Mouse (Mus musculus) layer of hippocampus, postnatal 14 days (tissue): ENCODE measurements around the gene Sod3. TPM values are rescaled to one million over a fixed set of nuclear protein-coding genes. Genes with fewer than 3 reads are reported as not detected.

Experiments
- DNase-seq, 2 experiments: peaks; one replicate each; pipeline ENCODE4 v3.0.0; 2021 to 2022; ENCODE audit warnings: low spot score in 2 of 2, mixed read lengths in 1 of 2
- long read RNA-seq, 2 experiments: library from polyadenylated mRNA; stranded (forward); transcript quantifications; one replicate each; pipeline ENCODE4 v2.0.0; 2021
- total RNA-seq, 2 experiments: library from RNA; stranded (reverse); gene quantifications; 2 replicates each; pipeline ENCODE4 v1.2.3; 2021

Gene Sod3
- total RNA-seq, result 1 to 10 TPM; 6.2 to 7.3 TPM
- long read RNA-seq, experiment 1, transcript Sod3-201 (2 exons, 3,738 nt), result major isoform, 7 of 9 reads
- long read RNA-seq, experiment 1, partial matches to known transcripts, result 0 of 9 reads
- long read RNA-seq, experiment 1, other reads (novel, unspliced or antisense), result 2 of 9 reads
- long read RNA-seq, experiment 2, transcript Sod3-201 (2 exons, 3,738 nt), result major isoform, 24 of 25 reads
- long read RNA-seq, experiment 2, partial matches to known transcripts, result 0 of 25 reads
- long read RNA-seq, experiment 2, other reads (novel, unspliced or antisense), result 1 of 25 reads

- DNase-seq, result no peak
These were observed at the start of gene Sod3 for GRCm38 (mm10) chr5:52363468-52364150. Sod3 (plus strand) TSS chr5:52363791.

- no peak for DNase-seq
These were observed 46.7 kb upstream of the Sod3 start for GRCm38 (mm10) chr5:52316926-52317325.

GRCm38 (mm10) chr5:52319499-52319898 lies 44.1 kb upstream of the Sod3 start:
- DNase-seq, result no peak

- DNase-seq, result no peak
These were observed 31.5 kb upstream of the Sod3 start for GRCm38 (mm10) chr5:52332120-52332519.

- DNase-seq, result no peak
These were observed 28.0 kb upstream of the Sod3 start for GRCm38 (mm10) chr5:52335590-52335989.

GRCm38 (mm10) chr5:52339134-52339533 lies 24.5 kb upstream of the Sod3 start:
- DNase-seq, result no peak

GRCm38 (mm10) chr5:52346890-52347289 lies 16.7 kb upstream of the Sod3 start:
- no peak for DNase-seq

- DNase-seq, result no peak
These were observed 13.1 kb upstream of the Sod3 start for GRCm38 (mm10) chr5:52350451-52350850.

GRCm38 (mm10) chr5:52351561-52351960 lies 12.0 kb upstream of the Sod3 start:
- no peak for DNase-seq

GRCm38 (mm10) chr5:52352730-52353129 lies 10.9 kb upstream of the Sod3 start:
- no peak for DNase-seq

- no peak for DNase-seq
These were observed 9.2 kb upstream of the Sod3 start for GRCm38 (mm10) chr5:52354441-52354840.

- no peak for DNase-seq
These were observed 8.0 kb upstream of the Sod3 start for GRCm38 (mm10) chr5:52355612-52356011.

- no peak for DNase-seq
These were observed 6.3 kb upstream of the Sod3 start for GRCm38 (mm10) chr5:52357175-52357754.

GRCm38 (mm10) chr5:52358120-52358519 lies 5.5 kb upstream of the Sod3 start:
- no peak for DNase-seq

GRCm38 (mm10) chr5:52360286-52361049 lies 3.1 kb upstream of the Sod3 start:
- no peak for DNase-seq

GRCm38 (mm10) chr5:52362776-52363467 lies 669 bp upstream of the Sod3 start:
- no peak for DNase-seq

- no peak for DNase-seq
These were observed 930 bp downstream of the Sod3 start for GRCm38 (mm10) chr5:52364521-52364920.

- DNase-seq, result peak in 1 of 2 experiments; percentile 21
These were observed 2.3 kb downstream of the Sod3 start for GRCm38 (mm10) chr5:52365930-52366329.

- DNase-seq, result no peak
These were observed 3.1 kb downstream of the Sod3 start for GRCm38 (mm10) chr5:52366661-52367060.

- peak; percentile 38 to 52 for DNase-seq
These were observed 4.6 kb downstream of the Sod3 start for GRCm38 (mm10) chr5:52367866-52368840.
